Mouse (Mus musculus) inflammation-experienced regulatory T-cells, adult 6 months (primary cell): ENCODE results near the gene Ythdc1. TPM values are rescaled to one million over a fixed set of nuclear protein-coding genes. Genes with fewer than 3 reads are reported as not detected.
"Not testable (repeated sequence)": the region's sequence is repeated elsewhere in the genome, so short reads cannot be mapped to it uniquely, and the experiment has no call there.

ENCODE experiments used
- ATAC-seq: one replicate; pipeline ENCODE4 v1.8.0; 2017
- polyA plus RNA-seq, 3 experiments: library from polyadenylated mRNA; unstranded; fragments of 100-300 nt; shearing (Covaris generic); gene quantifications; one replicate each; pipeline ENCODE4 v1.2.1; 2017

Gene Ythdc1
- polyA plus RNA-seq: 10 to 100 TPM; 55.4 to 93.3 (median 82.2) TPM

DNA sequence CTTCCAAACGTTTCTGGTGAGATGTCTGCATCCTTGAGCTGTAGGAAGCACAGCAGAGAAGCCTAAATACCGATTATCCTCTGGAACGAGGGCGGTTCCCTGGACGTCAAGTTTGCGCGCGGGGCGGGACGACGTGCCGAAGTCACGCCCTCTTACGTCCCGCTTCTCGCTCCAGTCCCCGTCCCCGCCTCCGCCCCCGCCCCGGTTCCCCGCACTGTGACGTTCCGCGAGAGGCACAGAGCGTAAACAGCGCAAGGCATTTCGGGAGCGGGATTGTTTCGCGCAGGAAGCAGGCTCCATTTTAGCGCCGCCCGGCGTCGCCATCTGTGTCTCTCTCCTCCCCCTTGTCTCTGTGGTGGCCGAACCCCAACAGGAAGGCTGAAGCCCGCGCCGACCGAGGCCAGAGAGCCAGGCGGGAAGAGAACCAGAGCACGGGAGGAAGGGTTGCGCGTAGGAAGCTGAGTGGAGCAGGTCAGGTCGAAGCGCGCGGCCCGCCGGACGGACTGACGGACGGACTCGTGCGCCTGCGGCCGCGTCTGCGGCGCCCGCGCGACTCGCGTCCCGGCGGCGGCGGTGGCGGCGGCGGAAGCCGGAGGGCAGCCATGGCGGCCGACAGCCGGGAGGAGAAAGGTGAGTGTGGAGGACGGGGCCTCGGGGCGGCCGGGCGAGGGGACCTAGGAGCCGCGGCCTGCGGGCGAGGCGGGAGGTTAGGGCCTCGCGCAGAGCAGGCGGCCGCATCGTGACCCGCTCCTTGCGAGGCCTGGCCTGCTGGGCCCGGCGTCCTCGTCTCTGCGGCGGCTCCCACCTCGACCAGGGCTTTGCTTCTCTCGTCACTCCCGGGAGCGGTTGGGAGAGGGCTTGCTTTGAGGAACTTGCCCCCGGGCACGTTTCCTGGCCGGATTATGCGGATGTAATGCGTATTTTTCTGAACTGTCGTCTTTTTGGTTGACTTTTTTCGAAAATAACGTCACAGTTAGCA lies at the start of gene Ythdc1:
Gene Ythdc1 (plus strand): TSS at position 260 of the 979 bp plus-strand sequence.
- peak; percentile 90 for ATAC-seq

DNA sequence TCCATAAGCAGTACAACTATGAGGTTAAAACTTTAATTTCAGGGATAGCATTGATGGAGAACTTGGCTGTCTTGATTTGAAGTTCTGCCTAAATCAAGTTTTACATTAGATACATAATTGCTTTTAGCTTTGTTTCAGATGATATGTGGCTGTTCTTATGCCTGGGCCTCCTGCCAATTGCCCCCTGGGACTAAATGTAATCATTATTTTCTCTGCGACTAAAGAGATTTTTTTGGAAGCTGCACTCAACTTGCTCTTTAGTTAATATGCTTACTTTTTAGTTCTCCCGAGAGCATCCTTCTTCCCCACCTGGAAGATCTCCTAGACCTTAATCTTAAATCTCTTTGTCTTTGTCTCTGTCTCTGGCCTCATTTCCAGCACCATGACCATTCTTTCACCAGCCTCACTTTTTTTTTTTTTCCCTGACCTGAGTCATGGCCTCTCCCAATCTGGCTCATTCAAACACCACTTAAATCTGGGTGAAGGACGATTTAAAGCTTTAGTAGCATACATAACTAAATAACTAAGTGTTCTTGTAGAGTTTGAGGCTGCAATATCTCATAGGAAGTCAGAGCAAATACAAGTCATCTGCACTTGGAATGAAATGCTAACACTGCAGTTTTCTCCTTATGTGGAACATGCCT lies 34.9 kb upstream of the Ythdc1 start:
- ATAC-seq: no peak

DNA sequence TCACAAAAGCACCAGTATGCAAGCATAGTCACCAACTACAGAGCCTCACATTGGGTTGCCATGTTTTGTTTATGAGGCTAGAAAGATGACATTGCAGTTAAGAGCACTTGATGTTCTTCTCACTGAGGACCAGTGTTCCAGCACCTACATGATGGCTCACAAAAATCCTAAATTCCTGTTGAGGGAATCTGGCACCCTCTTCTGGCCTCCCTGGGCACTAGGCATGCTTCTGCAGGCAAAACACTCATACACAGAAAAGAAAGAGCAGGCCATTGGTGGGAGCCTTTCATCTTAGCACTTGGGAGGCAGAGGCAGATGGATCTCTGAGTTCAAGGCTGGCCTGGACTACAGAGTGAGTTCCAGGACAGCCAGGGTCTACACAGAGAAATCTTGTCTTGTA lies 33.0 kb upstream of the Ythdc1 start:
- no peak for ATAC-seq

DNA sequence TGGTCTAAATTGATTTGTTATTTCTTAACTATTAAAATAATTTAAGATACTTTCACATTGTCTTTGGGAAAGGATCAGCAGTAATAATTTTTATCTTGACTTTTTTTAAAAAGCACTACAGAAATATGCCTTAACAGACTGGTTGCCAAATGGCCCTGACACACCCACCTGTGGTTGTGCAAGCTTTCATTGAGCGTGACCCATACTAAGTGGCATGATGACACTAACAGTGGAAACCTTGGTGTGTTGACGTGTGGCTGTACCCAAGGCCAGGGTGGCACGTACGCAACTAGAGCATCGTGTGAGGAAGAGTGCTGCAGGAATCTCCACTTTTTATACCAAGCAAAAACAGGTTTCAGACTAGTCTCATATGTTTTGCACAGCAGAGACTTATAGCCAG lies 27.1 kb upstream of the Ythdc1 start:
- ATAC-seq: no peak

DNA sequence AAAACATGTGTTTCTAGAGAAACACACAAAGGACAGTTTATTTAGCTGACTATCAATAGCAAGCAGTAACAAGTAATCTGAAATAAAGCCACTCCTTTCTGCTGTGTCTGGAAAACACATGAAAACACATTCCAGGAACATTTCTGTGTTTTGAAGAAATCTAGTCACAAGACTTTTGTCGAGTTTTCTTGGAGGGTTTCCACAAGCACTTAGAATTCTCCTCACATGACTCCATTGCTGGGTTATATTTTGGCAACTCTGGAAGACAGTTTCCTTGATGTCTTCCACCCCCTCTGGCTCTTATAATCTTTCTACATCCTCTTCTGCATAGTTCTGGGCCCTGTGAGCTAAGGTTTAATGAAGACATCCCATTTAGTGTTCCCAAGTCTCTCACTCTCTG lies 25.6 kb upstream of the Ythdc1 start:
- ATAC-seq: no peak

DNA sequence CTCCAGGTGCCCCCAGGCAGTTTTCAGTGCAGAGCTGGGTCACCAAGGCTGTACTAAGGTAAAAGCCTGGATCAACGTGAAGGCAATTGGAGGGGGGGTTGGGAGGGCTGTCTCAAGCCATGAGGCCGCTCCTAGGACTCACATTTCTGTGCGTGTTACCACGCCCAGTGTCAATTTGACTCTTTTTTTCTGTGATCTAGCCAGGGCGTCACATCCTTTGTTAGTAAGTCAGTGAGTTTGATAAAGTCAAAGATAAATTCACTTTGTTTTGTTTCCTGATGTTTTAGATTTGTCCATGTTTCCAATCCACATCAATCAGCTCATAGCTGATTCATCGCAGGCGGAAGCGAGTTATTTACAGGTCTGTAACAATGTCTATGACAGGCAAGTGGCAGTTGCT lies 21.0 kb upstream of the Ythdc1 start:
- ATAC-seq: peak; percentile 90

DNA sequence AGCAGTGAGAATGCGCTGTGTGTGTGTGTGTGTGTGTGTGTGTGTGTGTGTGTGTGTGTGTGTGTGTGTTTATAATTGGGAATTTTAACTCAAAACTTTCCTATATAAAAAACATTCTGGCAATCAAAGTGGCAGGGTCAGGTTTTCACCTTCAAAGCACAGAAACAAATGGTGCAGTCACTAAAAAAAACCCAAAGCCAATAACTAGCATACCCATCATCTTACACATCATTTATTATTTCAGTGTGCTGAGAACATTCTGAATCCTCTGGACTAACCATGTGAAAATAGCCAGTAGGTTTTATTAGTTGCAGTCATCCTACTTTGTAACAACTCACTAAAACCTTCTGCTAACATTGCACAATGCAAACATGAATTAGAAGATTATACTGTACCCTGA lies 19.8 kb upstream of the Ythdc1 start:
- ATAC-seq: no peak

DNA sequence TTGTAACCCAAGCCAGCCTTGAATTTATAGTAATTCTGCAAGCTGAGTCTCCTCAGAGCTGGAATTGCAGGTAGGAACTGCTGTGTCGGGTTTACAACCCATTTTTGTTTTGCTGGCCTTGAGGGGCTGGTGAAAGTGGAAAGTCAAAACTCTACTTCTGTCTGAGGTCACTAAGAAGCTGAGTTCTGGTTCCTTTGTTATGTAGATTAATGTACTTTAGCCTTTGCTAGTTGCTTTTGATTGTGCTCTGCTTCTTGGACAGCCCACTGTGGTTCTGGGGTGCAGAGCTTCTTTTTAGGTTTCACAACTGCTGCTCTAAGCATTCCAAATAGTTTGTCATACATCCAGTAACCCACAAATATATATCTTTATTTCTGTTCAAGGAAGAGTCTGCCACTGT lies 17.2 kb upstream of the Ythdc1 start:
- no peak for ATAC-seq

DNA sequence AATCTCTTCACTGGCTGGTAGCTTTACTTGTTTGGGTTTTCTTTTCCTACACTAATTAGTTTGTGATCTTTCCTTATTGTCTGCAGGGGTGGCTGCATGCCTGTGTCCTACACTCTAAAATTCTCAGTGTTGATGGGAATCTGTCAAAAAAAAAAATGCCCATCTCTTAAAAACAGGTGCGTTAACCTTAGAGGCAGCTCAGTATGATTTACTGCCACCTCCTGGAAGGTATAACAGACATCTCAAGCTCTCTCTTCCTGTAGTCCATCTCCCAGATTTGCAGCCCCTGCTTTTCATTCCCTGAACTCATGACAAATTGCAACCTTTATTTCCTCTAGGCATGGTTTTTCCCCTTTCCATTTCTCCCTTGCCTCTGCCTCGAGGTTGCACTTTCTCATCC lies 14.1 kb upstream of the Ythdc1 start:
- no peak for ATAC-seq

DNA sequence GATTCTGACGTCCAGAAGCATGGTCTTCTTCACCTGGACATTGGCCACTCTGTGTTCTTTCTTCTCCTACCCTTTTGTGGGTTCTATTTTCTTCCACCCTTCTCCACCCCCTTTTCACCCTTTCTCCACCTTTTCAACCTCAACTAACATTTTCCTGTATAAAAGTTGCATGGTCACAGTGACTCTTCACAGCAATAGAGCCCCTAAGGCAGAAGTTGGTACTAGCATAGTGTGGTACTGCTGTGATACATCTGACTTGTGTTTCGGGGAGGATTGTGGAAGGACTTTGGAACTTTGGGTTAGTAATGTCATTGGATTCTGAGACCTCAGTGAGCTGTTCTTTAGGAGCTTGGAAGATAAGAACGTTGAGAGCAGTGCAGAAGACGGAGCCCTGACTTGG lies 11.8 kb upstream of the Ythdc1 start:
- ATAC-seq: no peak

DNA sequence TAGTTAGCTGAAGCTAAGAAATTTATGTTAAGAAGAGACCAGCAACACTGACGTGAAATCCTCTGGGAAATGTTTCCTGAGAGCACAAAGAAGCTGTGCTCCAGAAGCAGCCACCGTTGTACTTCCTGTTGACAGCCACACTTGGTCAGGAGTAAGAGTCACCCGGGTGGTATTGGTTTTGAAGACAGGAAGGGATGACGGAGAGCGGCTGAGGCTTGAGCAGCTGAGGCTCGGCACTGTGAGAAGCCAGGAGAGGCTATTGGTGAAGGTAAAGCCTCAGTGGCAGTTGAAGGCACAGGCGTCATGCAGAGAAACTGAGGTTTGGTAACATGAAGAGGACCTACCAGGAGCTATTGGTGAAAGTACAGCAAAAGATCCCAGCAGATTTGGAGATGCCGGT lies 11.2 kb upstream of the Ythdc1 start:
- ATAC-seq: peak; percentile 78

DNA sequence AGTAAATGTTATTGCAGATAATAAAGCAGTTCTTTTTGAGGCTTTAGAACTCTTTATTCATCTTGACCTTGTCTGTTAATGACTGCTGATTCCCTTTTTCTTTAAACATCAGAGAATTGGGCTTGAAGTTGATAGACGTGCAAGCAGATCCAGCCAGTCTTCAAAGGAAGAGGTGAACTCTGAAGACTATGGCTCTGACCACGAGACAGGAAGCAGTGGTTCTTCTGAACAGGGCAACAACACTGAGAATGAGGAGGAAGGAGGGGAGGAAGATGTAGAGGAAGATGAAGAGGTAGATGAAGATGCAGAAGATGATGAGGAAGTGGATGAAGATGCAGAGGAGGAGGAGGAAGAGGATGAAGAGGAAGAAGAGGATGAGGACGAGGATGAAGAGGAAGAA lies 12.8 kb downstream of the Ythdc1 start:
- ATAC-seq: peak; percentile 75

DNA sequence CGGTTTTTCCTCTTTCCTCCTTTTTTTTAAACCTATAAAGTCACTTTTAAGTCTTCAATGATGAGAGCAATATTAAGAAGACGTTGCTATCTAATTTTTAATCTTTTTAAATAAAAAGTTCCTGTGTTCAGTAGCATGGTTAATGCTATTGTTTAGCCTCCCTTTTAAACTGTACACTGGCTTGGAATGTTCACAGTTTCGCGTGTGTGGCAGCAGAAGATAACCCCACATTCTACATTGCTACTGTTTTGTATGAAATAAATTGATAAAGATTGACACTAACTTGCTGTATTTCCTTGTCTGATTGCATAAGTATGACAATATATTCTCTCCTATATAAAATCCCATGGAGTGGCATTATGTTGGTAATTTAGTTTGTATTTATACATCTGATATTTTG lies 32.4 kb downstream of the Ythdc1 start:
- not testable (repeated sequence) for ATAC-seq

DNA sequence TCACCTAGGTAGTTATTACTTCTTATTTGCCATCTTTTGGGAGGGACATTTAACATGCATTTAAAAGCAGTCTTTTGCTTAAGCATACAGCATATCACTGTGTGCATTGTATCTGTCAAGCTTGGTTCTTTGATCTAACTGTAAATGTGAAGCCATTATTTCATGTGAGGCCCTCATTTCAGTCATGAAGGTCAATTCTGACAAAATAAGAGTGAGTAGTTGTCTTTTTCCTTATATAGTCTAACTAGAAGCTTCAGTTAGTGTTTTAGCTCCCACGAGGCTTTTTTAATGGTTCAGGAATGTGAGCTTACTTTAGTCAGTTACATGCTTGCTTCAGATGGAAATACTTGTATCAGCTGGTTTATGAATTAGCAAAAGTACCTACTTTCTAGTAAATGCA lies 34.1 kb downstream of the Ythdc1 start:
- no peak for ATAC-seq

DNA sequence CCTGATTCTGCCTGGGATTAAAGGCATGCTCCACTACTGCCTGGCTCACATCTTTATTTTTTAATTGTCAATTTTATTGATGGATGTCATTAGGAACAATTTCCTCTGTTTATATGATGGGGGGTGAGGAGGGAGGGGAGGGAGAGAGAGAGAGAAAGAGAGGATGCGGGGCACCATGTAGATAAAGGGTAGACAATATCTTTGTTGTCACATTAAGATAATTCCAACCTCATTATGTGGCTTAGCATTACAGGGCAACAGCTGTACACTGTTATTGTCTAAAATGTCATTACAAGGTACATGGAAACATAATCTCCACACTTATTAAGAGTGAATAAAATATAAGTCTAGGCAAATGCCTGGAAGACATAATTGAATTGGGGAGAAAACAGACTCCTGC lies 35.5 kb downstream of the Ythdc1 start:
- no peak for ATAC-seq

DNA sequence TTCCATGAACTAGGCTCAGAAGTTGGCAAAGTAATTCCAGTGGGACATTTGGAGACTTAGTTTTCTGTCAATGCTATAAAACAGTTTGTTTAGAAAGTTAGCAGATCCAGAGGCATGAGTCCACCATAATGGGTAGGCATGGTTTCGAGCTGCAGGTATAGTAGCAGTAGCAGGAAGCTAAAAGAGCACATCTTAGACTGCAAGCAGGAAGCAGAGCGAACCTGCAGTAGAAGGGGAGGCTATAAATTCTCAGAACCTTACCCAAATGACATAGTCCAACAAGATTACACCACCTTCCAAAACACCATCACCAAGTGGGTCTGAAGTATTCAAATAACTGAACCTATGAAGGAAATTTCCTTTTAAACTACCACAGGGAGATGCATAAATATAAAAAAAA lies 36.2 kb downstream of the Ythdc1 start:
- ATAC-seq: peak; percentile 36

DNA sequence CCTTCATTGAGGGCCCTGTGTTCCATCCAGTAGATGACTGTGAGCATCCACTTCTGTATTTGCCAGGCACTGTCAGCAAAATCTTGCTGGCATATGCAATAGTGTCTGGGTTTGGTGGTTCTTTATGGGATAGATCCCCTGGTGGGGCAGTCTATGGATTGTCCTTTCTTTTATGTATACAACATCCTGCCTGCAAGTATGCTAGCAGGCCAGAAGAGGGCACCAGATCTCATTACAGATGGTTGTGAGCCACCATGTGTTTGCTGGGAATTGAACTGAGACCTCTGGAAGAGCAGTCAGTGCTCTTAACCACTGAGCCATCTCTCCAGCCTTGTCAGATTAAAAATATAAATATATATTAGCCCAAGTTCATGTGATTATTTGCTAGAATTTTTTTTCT lies 37.2 kb downstream of the Ythdc1 start:
- peak; percentile 60 for ATAC-seq

DNA sequence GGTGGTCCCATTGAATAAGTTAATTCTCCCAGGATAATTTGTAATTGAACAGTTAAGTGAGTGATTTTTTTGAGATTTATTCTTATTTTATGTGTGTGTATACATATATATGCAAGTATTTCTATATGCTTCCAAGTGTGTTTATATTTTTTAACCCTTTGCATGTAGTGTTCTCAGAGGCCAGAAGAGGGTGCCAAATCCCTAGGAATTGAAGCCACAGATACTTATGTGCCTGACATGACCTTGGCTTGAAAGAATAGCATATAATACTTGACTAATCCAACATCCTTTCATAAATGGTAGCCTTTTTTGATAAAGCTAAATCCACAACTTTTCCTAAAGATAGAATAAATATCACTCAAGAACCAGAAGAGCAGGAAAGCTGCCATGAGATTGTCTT lies 46.1 kb downstream of the Ythdc1 start:
- ATAC-seq: no peak

DNA sequence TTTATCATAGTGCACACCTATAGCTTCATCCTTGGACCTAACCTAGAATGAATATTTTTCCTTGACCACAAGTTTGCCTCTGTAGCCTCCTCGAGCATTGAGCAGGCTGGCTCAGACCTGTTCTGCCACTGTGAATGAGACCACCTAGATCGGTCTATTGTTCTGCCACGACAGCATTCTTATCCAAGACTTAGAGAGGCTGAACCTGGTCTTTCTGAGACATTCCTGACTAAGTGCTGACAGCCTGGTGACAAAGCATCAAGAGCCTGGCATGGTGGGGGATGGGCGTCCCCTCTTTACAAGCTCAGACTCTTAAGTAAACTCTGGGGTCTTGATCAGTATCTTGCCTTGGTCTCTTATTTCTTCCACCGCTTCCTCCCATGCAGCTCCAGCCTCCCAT lies 47.6 kb downstream of the Ythdc1 start:
- no peak for ATAC-seq

DNA sequence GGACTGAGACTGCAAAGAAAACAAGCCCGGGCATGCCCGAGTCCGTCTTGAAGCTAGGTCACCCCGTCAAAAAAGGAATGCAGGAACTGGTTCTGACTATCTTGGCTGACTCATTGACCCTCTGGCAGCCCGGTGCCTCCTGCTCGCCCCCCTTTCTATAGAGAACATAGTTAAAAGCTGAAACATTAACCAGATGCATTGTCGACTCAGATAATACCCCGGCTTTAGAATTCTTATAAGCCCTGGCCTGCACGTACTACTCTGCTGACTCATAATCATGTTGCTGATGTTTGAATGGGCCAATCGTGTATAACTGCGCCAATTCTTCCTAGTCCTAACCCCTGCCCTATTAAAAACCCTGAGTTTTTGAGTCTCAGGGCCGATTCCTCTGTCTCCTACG lies 52.5 kb downstream of the Ythdc1 start:
- ATAC-seq: not testable (repeated sequence)

DNA sequence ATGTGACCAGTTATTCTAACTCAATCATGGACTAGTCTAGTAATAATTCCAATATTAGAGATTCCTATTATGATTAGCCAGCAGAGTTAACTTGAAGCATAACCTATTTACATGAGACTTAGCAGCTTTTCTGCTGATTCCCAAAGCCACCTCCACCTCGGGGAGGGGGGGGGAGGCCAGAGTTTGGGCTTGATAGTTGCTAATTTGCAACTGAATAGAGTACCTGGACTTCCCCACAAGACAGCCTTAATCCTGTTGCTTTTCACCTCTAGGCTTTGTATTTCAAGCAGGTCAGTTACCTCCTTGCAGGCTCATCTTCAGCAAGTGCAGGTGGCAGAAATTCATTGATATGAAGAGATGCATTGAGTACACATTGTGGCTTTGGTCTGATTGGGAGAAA lies 53.7 kb downstream of the Ythdc1 start:
- no peak for ATAC-seq

DNA sequence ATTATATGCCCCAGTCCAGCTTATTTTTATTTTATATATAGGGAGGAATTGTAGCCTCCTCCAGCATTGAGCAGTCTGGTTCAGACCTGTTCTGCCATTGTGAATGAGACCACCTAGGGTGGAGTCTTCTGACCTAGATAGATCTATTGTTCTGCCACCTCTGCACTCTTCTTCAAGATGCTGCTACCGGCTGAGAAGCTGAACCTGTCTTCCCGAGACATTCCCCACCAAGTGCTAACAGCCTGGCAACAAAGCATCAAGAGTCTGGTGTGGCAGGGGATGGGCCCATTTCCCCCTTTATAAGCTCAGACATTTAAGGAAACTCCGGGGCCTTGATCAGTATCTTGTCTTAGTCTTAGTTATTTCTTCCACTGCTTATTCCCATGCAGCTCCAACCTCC lies 54.3 kb downstream of the Ythdc1 start:
- no peak for ATAC-seq

DNA sequence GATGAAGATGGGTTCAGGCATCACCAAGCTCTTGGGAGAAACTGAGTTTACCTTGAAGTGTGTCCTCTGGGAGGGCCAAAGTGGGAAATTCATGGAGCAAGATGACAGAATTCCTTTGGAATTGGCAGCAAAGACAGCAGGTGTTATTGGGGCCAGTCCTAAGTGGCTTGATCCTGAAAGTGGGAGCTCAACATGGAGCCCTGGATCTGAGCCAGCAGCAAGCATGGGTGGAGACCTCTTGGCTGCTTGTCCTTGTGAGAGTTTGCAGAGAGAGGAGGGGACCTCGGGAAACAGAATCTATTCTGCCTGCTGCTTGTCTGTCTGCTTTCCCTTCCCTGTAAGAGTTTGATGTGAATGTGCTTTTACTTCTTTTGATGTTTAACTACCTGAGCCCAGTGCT lies 67.9 kb downstream of the Ythdc1 start:
- no peak for ATAC-seq
